Mouse (Mus musculus): ENCODE results near the gene Sobp.

- no peak for TF ChIP-seq CTCF (IDR thresholded peaks at IDR 0.05; ENCODE audit: low read depth, low read length)
- no peak for TF ChIP-seq GATA1 (IDR thresholded peaks at IDR 0.05; ENCODE audit: borderline replicate concordance, low read length)
- no peak for TF ChIP-seq POLR2AphosphoS5 (IDR thresholded peaks at IDR 0.05; ENCODE audit: insufficient replicate concordance, low read depth, low read length)
- TF ChIP-seq TAL1 (conservative IDR thresholded peaks at IDR 0.05; ENCODE audit: low read depth, low read length) = no peak
Measured at GRCm38 (mm10) chr10:42972504-42973172, 201.7 kb downstream of the Sobp start.
